Mouse (Mus musculus): Measurements from ENCODE around the gene Tgfbi.

DNA sequence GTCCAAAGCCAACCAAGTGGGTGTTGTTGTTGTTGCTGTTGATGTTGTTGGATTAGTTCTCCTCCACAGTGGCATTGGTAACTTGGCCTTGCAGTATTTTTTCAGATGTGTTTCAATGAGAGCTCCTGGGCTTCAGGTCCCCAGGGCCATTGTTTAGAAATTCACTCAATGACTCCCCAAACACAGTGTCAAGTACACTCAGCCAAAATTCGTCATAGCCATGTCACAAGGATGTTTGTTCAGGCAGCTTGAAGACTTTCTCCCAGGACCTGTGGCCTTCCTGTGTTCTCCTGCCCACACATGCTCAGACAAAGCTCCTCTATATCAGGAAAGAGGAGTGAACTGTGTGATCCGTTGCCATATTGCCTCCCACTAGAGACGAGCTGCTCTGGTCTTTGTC lies 23.3 kb upstream of the Tgfbi start:
- TF ChIP-seq EP300 (IDR thresholded peaks at IDR 0.05; ENCODE audit: low read depth) (no peak), CTCF (IDR thresholded peaks at IDR 0.05; ENCODE audit: low read depth) (no peak)
